Mouse (Mus musculus) lung, embryonic 16.5 days (tissue): Measurements from ENCODE around the gene Hinfp. TPM values are rescaled to one million over a fixed set of nuclear protein-coding genes. Genes with fewer than 3 reads are reported as not detected.
"Not testable (repeated sequence)": the region's sequence is repeated elsewhere in the genome, so short reads cannot be mapped to it uniquely, and the experiment has no call there.

Experiments used
- ATAC-seq: fragments of 200-750 bp; cut with Nextera tagmentation; 2 replicates; pipeline ENCODE4 v1.8.0; 2017; ENCODE audit warnings: low read depth, mild to moderate bottlenecking, moderate library complexity
- H3K27ac ChIP-seq: fragments of 300-500 bp; sonication (generic); 2 replicates; pipeline ENCODE4 v1.5.1; 2014; ENCODE audit warnings: mild to moderate bottlenecking, control low read depth, low read length
- H3K27me3 ChIP-seq: fragments of 300-500 bp; sonication (generic); 2 replicates; pipeline ENCODE4 v1.6.1; 2014; ENCODE audit warnings: low read depth, low read length, mixed read lengths; ENCODE audit not compliant: control insufficient read depth, insufficient read depth
- H3K36me3 ChIP-seq: fragments of 300-500 bp; sonication (generic); 2 replicates; pipeline ENCODE4 v1.6.1; 2014; ENCODE audit warnings: low read length; ENCODE audit not compliant: control insufficient read depth, insufficient read depth
- H3K4me1 ChIP-seq: fragments of 300-500 bp; sonication (generic); replicated peaks from 2 replicates; pipeline ENCODE4 v1.6.1; 2014; ENCODE audit warnings: low read length, mixed read lengths; ENCODE audit not compliant: control insufficient read depth, insufficient read depth
- H3K4me2 ChIP-seq: fragments of 300-500 bp; sonication (generic); 2 replicates; pipeline ENCODE4 v1.6.1; 2014; ENCODE audit warnings: low read depth, low read length, control low read depth
- H3K4me3 ChIP-seq: fragments of 300-500 bp; sonication (generic); 2 replicates; pipeline ENCODE4 v1.5.1; 2014; ENCODE audit warnings: mild to moderate bottlenecking, low read length, control low read depth
- H3K9ac ChIP-seq: fragments of 300-500 bp; sonication (generic); 2 replicates; pipeline ENCODE4 v1.6.1; 2014; ENCODE audit warnings: low read length, control low read depth
- H3K9me3 ChIP-seq: fragments of 300-500 bp; sonication (generic); 2 replicates; pipeline ENCODE4 v1.6.1; 2016; ENCODE audit warnings: low read length; ENCODE audit not compliant: control insufficient read depth
- WGBS: fragments of 180-500 bp; shearing (Covaris S2); extraction: QIAGEN DNeasy Blood & Tissue Kit; methylation state at CpG from one replicate; pipeline ENCODE4 v1.1.7; 2014; 5-methylcytosine and 5-hydroxymethylcytosine counted together
- polyA plus RNA-seq: library from polyadenylated mRNA; unstranded; fragments of >200 nt; fragmentation: Nextera tagmentation; extraction: Ambion mirVana; gene quantifications from 2 replicates; pipeline ENCODE4 v1.2.1, GENCODE M21; 2015

Gene Hinfp
- polyA plus RNA-seq, 1 experiment from 2014 or later = 25.1 TPM

- H3K9me3 ChIP-seq, ATAC-seq, H3K27ac ChIP-seq, H3K27me3 ChIP-seq, H3K9ac ChIP-seq, H3K4me3 ChIP-seq, H3K4me2 ChIP-seq: not testable (repeated sequence)
- Histone ChIP-seq H3K36me3 (peaks cover 45% of the 10 kb centered on the region), H3K4me1 (peaks cover 10% of the 10 kb centered on the region)
- WGBS = 94% methylated on average over 3 of the region's 3 CpGs
Observed at GRCm38 (mm10) chr9:44300001-44300400, 5.5 kb downstream of the Hinfp start.

GRCm38 (mm10) chr9:44292490-44292889, 13.0 kb downstream of the Hinfp start:
- Histone ChIP-seq H3K27ac (no peak overlapping the region), H3K36me3 (peaks cover 29% of the 10 kb centered on the region), H3K4me1 (peaks cover 15% of the 10 kb centered on the region), H3K27me3 (peaks cover 12% of the 10 kb centered on the region), H3K4me2 (no peak overlapping the region), H3K9ac (no peak overlapping the region), H3K4me3 (no peak overlapping the region), H3K9me3 (no peaks in the 10 kb centered on the region)
- 0 out of 2 replicates have a peak, but pooled peaks have one; percentile 21 for ATAC-seq
- 70% methylated on average over 3 of the region's 3 CpGs for WGBS

- Histone ChIP-seq H3K4me1 (peaks cover 19% of the 10 kb centered on the region), H3K4me2 (no peak overlapping the region; the same call in 1 of the 2 replicates), H3K4me3 (no peak overlapping the region), H3K9me3 (no peaks in the 10 kb centered on the region), H3K27ac (no peak overlapping the region), H3K36me3 (peaks cover 12% of the 10 kb centered on the region; the same call in 1 of the 2 replicates), H3K9ac (no peak overlapping the region), H3K27me3 (peaks cover 18% of the 10 kb centered on the region)
- no peak; the same call in 1 of the 2 replicates for ATAC-seq
- WGBS = 12% methylated on average over 11 of the region's 11 CpGs
Observed at GRCm38 (mm10) chr9:44288959-44289291, 16.5 kb downstream of the Hinfp start.

GRCm38 (mm10) chr9:44288076-44288958, 17.2 kb downstream of the Hinfp start, which contains the start of gene Abcg4:
Abcg4 (minus strand) TSS chr9:44288615.
- H3K4me2 ChIP-seq = peak within 1 kb of the TSS; percentile 88
- whole genome bisulfite sequencing = 2% methylated on average over 38 of the region's 38 CpGs
- H3K4me3 ChIP-seq = peak within 1 kb of the TSS; percentile 55
- peak; percentile 53 for ATAC-seq
- peaks cover 19% of the 10 kb centered on the region for H3K4me1 ChIP-seq
- peak within 1 kb of the TSS; percentile 64 for H3K9ac ChIP-seq
- peaks cover 10% of the 10 kb centered on the region; the same call in 1 of the 2 replicates for H3K36me3 ChIP-seq
- peaks cover 18% of the 10 kb centered on the region for H3K27me3 ChIP-seq
- H3K27ac ChIP-seq = no peak within 1 kb of the TSS
- no peaks in the 10 kb centered on the region for H3K9me3 ChIP-seq

- peaks cover 19% of the 10 kb centered on the region for H3K4me1 ChIP-seq
- peaks cover 5% of the 10 kb centered on the region; the same call in 1 of the 2 replicates for H3K36me3 ChIP-seq
- H3K27ac ChIP-seq = no peak overlapping the region
- no peaks in the 10 kb centered on the region for H3K9me3 ChIP-seq
- peak overlapping the region; percentile 64 for H3K9ac ChIP-seq
- WGBS = under 1% methylated on average over 45 of the region's 47 CpGs
- peak; percentile 56 for ATAC-seq
- H3K27me3 ChIP-seq = peaks cover 18% of the 10 kb centered on the region
- H3K4me3 ChIP-seq = peak overlapping the region; percentile 55
- H3K4me2 ChIP-seq = peak overlapping the region; percentile 88
Observed at GRCm38 (mm10) chr9:44287401-44288075, 17.9 kb downstream of the Hinfp start.

- Histone ChIP-seq H3K4me3 (peak overlapping the region; percentile 55), H3K27me3 (peaks cover 18% of the 10 kb centered on the region), H3K4me1 (peaks cover 19% of the 10 kb centered on the region), H3K27ac (no peak overlapping the region), H3K36me3 (peaks cover 5% of the 10 kb centered on the region; the same call in 1 of the 2 replicates), H3K4me2 (peak overlapping the region; percentile 88), H3K9me3 (no peaks in the 10 kb centered on the region), H3K9ac (peak overlapping the region; percentile 64)
- 17% methylated on average over 11 of the region's 11 CpGs for WGBS
- no peak for ATAC-seq
Observed at GRCm38 (mm10) chr9:44287003-44287400, 18.5 kb downstream of the Hinfp start.

GRCm38 (mm10) chr9:44286256-44286850, 19.1 kb downstream of the Hinfp start:
- no peak overlapping the region for H3K9ac ChIP-seq
- no peaks in the 10 kb centered on the region for H3K9me3 ChIP-seq
- H3K27me3 ChIP-seq = peaks cover 18% of the 10 kb centered on the region
- peaks cover 19% of the 10 kb centered on the region for H3K4me1 ChIP-seq
- WGBS = 19% methylated on average over 6 of the region's 6 CpGs
- no peak overlapping the region for H3K27ac ChIP-seq
- H3K4me2 ChIP-seq = no peak overlapping the region
- no peaks in the 10 kb centered on the region for H3K36me3 ChIP-seq
- no peak for ATAC-seq
- no peak overlapping the region for H3K4me3 ChIP-seq

- Histone ChIP-seq H3K4me3 (no peak overlapping the region), H3K27ac (no peak overlapping the region), H3K27me3 (peaks cover 12% of the 10 kb centered on the region), H3K9me3 (no peaks in the 10 kb centered on the region), H3K4me1 (peaks cover 10% of the 10 kb centered on the region; the same call in 1 of the 2 replicates), H3K4me2 (no peak overlapping the region), H3K9ac (no peak overlapping the region), H3K36me3 (no peaks in the 10 kb centered on the region)
- no peak for ATAC-seq
- WGBS = 37% methylated on average over 5 of the region's 5 CpGs
Observed at GRCm38 (mm10) chr9:44283183-44283582, 22.3 kb downstream of the Hinfp start.

- Histone ChIP-seq H3K27me3 (no peaks in the 10 kb centered on the region), H3K9me3 (no peaks in the 10 kb centered on the region), H3K9ac (no peak overlapping the region), H3K27ac (no peak overlapping the region), H3K36me3 (no peaks in the 10 kb centered on the region), H3K4me3 (no peak overlapping the region), H3K4me1 (peaks cover 11% of the 10 kb centered on the region), H3K4me2 (no peak overlapping the region)
- no peak for ATAC-seq
- 83% methylated on average over 4 of the region's 4 CpGs for WGBS
Observed at GRCm38 (mm10) chr9:44269973-44270372, 35.5 kb downstream of the Hinfp start.
